Mouse (Mus musculus): Measurements from ENCODE around the gene Crb3.

DNA sequence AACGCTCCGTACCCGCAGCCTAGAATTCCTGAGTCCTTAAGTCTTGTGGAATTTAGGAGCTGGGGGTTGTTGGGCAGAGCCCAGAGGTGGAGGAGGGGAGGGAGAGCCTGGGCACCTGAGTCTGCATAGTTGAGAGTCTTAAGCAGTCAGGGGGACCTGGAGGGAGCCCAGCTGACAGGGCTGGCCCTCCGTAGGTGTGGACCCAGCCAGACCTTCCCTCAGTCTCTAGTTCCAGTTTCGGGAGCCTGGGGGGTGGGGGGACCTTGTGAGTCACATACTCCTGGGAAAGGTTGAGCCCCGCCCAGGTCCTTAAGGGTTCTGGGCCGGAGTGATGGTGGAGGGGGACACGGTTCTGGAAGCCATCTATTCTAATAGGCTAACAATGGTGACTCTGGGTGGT, 4.1 kb downstream of the Crb3 start:
- TF ChIP-seq CTCF (IDR thresholded peaks at IDR 0.05; ENCODE audit: control insufficient read depth, insufficient read depth, low read length), result no peak
- TF ChIP-seq POLR2A (IDR thresholded peaks at IDR 0.05; ENCODE audit: borderline replicate concordance, control insufficient read depth, low read depth, low read length), result no peak
